Mouse (Mus musculus) CD4-positive naive resting alpha-beta T cell, adult 57 days (primary cell): Measurements from ENCODE around the gene Clcn1. TPM values are rescaled to one million over a fixed set of nuclear protein-coding genes. Genes with fewer than 3 reads are reported as not detected.

Source experiments
- total RNA-seq: library from RNA; stranded (reverse); gene quantifications from one replicate; pipeline ENCODE4 v1.2.4, GENCODE M21; 2023

Clcn1 gene
- total RNA-seq: 1.4 TPM

GRCm38 (mm10) chr6:42286448-42286847 is at the start of gene Clcn1:
Gene Clcn1, plus strand, starts transcription at chr6:42286685.

DNA sequence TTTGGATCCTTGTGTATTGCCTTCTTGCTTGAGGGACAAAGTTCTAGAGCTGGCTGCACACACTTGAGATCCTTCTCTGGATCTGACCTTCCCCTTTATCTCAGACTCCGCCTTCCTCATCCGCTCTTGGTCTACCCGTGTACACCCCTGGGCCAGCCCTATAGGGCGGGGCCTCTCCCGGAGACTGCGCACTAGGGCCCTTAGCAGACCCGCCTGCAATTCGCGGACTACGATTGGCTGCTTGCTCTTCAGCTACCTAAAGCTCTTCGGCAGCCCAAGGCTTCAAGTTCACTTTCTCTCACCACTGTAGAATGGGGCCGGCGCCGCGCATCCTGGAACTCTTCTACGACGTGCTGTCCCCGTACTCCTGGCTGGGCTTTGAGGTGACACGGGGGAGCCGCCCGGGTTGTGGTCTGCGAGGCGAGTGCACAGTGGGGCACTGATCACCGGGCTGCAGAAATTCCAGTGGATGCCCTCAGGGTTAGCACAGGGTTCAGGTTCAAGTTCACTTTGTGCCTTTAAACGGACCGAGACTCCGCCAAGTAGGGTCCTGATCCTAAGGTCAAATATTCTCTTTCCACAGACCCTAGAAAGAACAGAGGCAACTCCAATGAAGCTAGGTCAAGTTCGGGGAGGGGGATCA is 40.7 kb upstream of the Clcn1 start, which contains the start of gene Gstk1:
TSS of gene Gstk1 (plus strand) at position 225 of the 643 bp plus-strand sequence.

GRCm38 (mm10) chr6:42261524-42262170 is 24.8 kb upstream of the Clcn1 start, which contains the start of gene Tmem139:
Gene Tmem139, plus strand, starts transcription at chr6:42261970.

DNA sequence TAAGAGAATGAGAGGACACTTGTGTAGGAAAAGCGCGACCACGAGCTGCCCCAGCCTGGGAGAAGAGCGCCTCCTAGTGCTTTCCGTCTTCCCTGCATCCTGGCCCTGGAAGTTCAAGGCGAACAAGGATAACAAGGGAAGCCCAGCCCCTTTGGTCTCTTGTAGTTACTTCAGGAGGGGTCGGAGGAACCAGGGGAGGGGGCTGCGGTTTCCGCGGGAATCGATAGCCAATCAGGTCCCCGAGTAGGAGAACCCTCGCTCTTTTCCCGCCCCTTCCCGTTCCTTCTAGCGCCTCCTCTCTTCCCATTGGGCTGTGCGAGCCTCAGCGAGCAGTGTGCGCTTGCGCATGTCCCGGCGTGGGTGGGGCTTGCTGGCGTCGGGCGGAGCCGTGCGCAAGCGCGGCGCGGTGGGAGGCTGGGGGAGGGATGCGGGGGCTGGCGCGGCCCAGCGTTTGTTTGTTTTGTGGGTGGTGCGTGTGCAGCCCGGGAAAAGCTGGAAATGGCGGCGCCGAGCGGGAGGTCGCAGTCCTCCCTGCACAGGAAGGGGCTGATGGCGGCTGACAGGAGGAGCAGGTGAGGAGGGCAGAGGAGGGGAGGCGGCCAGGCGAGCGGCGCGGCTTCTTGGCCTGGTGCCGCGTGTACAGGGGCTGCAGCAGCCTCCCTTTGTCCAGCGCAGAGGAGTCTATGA is 21.7 kb upstream of the Clcn1 start, which contains the start of gene Casp2:
TSS of gene Casp2 (plus strand) at position 360 of the 687 bp plus-strand sequence.

GRCm38 (mm10) chr6:42324482-42325267 is 38.2 kb downstream of the Clcn1 start, which contains the start of gene Fam131b:
Gene Fam131b, minus strand, starts transcription at chr6:42324643.

DNA sequence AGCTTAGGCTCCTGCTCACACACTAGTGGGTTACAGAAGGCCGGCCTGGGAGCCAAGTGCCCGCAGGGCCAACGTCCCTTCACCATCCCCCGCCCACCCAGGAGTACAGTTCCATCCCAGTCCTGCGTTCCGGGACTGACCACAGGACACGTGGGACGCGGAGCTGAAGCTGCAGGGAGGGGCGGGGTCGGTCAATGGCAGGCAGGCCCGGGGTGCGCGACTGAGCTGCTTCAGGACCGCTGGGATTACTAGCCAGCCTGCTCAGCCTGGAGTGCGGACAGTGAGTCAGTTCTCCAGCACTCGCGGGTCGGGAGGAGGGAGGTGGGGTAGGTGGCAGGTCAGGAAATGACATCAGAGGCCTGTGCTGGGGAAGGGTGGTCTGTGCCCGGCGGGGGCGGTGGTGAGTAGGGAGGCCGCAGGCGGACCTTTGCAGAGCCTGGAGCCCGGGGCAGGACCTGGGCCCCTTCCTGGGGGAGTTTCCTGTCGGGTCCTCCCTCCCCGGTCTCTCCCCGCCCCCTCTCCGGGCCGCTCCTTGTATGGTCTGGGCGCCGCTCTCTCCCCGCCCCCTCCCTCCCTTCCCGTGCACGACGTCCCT is 63.0 kb downstream of the Clcn1 start, which contains the start of gene Zyx:
TSS of gene Zyx (plus strand) at position 205 of the 595 bp plus-strand sequence.

Other genes starting within 250 kb of the Clcn1 start
- gene Sva, start 248.3 kb upstream of the Clcn1 start, total RNA-seq: not detected
- gene Tas2r139, start 145.7 kb upstream of the Clcn1 start, total RNA-seq: not detected
- gene Tas2r144, start 71.4 kb upstream of the Clcn1 start, total RNA-seq: not detected
- 10.3 TPM for gene Gstk1, start 40.8 kb upstream of the Clcn1 start, total RNA-seq
- not detected for gene Tmem139, start 24.7 kb upstream of the Clcn1 start, total RNA-seq
- 104 TPM for gene Casp2, start 21.7 kb upstream of the Clcn1 start, total RNA-seq
- 0.15 TPM for gene Fam131b, start 38.0 kb downstream of the Clcn1 start, total RNA-seq
- gene Zyx, start 62.9 kb downstream of the Clcn1 start, total RNA-seq: 146 TPM
- 0.18 TPM for gene Epha1, start 86.6 kb downstream of the Clcn1 start, total RNA-seq
- 0.92 TPM for gene Tas2r143, start 113.6 kb downstream of the Clcn1 start, total RNA-seq
- 0.53 TPM for gene Tas2r135, start 118.7 kb downstream of the Clcn1 start, total RNA-seq
- not detected for gene Tas2r126, start 147.8 kb downstream of the Clcn1 start, total RNA-seq
- not detected for gene Olfr458, start 178.5 kb downstream of the Clcn1 start, total RNA-seq
- gene Olfr457, start 189.7 kb downstream of the Clcn1 start, total RNA-seq: not detected
- not detected for gene Olfr456, start 200.5 kb downstream of the Clcn1 start, total RNA-seq